Mouse (Mus musculus): ENCODE data around the gene Ccr10.
A peak's percentile ranks its signal among the peaks of the same experiment; 100 is the strongest.

Gene Ccr10

DNA sequence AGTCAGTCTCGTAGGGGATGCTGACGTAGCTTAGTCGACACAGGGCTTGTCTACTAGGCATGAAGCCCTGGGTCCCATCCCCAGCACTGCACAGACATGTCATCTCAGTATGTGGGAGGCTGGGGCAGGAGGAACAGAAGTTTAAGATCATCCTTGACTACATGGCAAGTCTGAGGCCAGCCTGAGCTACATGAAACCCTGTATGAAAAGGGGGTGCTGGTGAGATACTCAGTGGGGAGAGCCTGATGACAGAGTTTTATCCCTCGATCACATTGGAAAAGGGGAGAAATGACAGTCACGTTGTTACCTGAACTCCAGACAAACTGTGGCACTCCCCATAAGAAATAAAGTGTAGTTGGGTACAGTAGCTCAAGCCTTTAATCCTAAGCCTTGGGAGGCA, 12.3 kb upstream of the Ccr10 start:
- peak; percentile 45 for DNase-seq

- DNase-seq, result peak; percentile 76
Measured at GRCm38 (mm10) chr11:101186526-101187247, 11.4 kb upstream of the Ccr10 start.

- DNase-seq, result no peak
Measured at GRCm38 (mm10) chr11:101185441-101185840, 10.2 kb upstream of the Ccr10 start.

DNA sequence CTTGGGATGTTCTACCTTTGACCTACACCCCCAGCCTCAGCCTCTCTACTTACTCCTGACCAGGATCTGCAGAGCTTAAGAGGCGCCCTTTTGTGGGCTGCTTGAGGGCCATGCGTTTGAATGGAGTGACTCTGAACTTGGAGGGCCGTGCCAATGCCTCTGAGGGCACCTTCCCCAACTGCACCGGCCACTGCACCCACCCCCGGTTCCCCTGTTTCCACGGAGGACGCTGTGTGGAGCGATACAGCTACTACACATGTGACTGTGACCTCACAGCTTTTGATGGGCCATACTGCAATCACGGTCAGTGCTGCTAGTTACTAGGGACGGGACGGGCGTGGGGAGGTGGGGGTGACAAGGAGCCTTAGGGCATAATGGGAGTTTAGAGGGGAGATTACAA, 9.7 kb upstream of the Ccr10 start:
- DNase-seq, result no peak

- DNase-seq, result peak; percentile 65
Measured at GRCm38 (mm10) chr11:101182771-101183517, 7.7 kb upstream of the Ccr10 start.

- DNase-seq, result no peak
Measured at GRCm38 (mm10) chr11:101181961-101182360, 6.7 kb upstream of the Ccr10 start.

DNA sequence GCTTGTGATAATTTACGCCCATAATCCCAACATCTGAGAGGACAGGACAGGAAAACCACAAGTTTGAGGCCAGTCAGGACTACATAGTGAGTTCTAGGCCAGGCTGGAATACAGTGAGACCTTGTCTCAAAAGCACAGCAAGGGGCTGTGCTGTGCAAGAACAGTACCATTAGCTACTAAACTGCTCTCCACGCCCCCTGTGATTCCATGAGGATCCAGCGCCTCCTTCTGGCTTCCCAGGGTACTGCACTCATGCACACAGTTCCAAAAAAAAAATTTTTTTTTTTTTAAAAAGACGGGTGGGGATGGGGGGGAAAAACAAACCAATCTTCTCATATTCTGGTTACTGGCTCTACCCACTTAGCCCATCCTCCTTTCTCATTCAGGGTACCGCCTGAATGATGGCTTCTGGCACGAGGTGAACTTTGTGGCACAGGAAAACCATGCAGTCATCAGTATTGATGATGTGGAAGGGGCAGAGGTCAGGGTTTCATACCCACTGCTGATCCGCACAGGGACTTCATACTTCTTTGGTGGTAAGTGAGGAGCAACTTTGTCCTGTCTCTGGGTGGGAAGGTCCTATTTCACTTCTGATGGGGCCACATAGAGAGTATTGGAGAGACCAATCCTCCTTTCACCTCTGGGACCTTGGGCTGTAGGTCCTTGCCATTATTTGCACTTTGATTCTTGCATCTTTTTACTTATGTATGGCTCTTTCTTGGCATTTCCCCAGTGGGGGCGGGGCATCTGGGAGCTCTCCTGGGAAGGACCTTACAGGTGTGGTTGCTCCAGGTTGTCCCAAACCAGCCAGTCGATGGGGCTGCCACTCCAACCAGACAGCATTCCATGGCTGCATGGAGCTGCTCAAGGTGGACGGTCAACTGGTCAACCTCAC, 5.8 kb upstream of the Ccr10 start:
- DNase-seq, result peak; percentile 79

- DNase-seq, result peak; percentile 47
Measured at GRCm38 (mm10) chr11:101180261-101180660, 5.0 kb upstream of the Ccr10 start.

GRCm38 (mm10) chr11:101179306-101179705, 4.1 kb upstream of the Ccr10 start:
- peak; percentile 82 for DNase-seq

GRCm38 (mm10) chr11:101178061-101179058, 3.1 kb upstream of the Ccr10 start:
- DNase-seq, result peak; percentile 75

DNA sequence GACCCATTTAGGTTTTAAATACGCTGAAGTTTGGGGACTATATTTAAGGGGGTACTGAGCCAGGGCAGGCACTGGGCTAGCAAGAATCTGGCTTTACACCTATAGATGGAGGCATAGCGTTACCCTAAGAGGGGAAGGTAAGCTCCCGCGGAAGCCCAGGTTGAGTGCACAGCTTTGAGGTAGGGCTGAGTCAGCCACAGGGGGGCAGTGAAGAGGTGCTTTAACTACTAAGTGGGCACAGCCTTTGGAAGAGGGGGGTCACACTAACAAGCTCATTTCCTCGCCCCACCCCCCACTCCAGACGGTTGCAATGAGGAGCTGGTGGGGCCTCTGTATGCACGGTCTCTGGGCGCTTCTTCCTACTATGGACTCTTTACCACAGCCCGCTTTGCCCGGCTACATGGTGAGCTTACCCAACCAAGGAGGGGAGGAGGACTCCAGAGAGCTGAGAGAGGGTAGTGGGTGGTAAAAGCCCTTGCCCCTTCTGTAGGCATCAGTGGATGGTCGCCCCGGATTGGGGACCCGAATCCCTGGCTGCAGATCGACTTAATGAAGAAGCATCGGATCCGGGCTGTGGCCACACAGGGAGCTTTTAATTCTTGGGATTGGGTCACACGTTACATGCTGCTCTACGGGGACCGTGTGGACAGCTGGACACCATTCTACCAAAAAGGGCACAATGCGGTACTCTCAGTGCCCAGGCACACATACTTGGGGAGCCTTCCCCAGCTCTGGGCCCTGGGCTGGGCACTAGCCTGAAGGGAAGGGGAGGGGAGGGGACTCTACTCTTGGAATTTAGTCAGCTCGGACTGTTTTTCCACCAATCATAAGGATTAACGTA, 1.9 kb upstream of the Ccr10 start:
- peak; percentile 91 for DNase-seq

DNA sequence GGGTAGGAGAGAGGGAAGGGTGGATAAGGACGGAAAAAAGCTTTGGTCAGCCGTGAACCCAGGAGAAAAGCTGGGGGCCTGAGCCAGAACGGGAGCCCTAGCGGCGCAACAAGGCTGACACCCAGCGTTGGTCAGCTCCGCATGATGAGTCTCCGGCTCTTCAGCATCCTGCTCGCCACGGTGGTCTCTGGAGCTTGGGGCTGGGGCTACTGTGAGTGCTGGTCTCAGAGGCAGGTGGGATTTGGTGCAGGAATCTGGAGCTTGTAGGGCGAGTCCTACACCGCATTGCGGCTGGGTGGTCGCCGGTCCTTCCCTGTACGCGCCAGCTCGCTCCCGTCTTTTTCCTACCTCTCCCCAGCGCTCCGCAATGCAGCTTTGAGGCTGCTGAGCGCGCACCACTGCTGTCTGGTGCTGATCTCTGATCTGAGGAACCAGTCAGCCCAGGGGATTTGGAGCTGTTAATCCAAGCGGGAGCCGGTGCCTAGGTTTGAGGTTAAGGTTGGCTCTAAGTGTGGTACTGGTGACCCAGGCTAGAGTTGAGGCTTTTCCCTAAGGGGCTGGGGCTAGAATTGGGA, 961 bp upstream of the Ccr10 start:
- peak; percentile 82 for DNase-seq

DNA sequence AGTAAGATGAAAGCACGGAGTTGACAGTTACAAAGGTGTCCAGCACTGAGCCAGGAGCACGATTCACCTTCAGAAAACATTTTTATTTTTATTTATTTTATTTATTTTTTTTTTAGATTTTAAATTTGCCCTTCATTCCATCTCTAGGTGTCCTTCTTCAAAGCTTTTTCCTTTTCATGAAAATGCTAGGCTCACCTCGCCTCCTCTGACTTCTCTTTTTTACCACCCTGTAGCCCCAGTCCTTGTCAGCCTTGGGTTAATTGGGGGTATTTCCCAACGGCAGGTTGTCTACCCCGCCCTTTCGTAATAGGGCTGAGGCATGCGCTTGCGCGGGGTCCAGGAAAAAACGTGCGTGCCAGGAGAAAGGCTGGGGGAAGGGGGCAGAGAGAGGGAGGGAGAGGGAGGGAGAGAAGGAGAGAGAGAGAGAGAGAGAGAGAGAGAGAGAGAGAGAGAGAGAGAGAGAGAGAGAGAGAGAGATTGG, 433 bp upstream of the Ccr10 start:
- peak; percentile 86 for DNase-seq

DNA sequence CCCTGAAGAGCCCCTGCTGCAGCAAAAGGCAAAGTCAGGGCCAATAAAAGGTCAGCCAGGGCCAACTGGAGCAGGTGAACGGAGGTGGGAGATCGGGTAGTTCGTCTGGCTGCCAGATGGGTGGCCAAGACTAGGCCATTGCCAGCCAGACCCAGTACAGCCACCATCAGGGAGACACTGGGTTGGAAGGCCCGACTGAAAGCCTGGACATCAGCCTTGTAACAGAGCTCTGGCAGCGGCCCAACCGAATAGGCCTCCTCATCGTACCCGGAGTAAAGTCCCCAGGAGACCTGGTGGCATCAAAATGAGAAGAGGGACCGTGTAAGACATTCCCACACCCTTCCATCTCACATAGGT, 876 bp downstream of the Ccr10 start:
- peak; percentile 85 for DNase-seq

DNA sequence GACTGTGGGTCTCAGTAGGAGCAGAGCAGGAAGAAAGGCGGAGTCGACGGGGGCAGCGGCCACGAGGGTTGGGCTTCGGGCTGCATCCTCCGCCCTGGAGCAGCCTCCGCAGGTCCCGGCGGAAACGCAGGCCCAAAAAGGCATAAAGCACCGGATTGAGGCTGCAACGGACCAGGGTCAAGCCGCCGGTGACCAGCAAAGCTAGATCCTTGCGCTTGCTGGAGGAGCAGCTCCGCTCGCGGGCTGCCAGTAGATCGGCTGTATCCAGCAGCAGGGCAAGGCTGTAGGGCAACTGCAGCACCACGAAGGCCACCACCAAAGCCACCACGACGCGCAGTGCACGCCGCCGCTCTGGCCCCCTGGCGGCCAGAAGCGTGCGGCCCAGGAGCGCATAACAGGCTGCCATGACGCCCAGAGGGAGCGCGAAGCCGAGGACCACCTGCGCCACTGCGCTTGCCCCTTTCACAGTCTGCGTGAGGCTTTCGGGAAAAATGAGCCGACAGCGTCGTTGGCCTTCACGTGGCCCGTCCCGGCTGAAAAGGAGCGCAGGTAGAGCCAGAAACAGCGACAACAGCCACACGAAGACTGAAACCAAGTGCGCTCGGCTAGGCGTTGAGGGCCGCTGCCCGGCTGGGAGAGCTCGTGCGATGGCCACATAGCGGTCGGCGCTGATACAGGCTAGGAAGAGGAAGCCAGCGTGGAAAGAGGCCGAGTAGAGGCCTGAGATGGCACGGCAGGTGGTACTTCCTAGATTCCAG, 1.4 kb downstream of the Ccr10 start:
- peak; percentile 80 for DNase-seq

DNA sequence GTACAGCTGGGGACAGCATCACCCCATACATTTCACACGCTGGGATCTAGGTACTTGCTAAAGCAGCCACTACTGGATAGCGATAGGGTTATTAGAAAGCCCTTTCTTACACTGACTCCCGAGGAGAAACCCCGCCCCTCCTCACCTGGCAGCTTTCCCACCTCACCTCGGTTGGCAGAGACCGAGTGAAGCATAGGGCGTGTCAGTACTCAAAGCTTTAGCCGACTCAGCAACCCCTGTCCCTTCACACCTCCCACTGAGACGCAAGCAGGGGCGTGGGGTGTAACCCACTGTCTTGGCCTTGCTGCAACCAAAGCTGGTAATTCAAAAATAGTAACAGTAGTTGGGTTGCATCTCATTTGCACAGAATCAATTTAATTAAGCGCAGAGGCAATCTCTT, 2.1 kb downstream of the Ccr10 start:
- DNase-seq, result peak; percentile 84

DNA sequence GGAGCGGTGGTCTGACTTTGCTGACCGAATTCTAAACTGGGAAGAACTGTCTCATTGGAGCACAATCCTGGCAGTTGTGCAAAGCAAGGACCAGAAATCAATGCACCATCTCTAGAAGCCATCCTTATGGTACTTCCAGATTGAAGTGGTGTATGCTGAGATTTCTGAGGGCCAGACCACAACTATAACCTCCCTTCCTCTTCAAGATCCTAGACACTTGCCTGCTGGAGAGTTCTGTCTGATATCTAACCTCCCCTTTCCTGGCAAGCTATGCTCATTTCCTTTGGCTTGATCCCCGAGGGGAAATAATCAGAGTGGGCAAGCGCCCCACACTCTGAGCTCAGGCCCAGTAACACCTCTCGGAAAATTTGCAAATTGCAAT, 2.8 kb downstream of the Ccr10 start:
- no peak for DNase-seq

DNA sequence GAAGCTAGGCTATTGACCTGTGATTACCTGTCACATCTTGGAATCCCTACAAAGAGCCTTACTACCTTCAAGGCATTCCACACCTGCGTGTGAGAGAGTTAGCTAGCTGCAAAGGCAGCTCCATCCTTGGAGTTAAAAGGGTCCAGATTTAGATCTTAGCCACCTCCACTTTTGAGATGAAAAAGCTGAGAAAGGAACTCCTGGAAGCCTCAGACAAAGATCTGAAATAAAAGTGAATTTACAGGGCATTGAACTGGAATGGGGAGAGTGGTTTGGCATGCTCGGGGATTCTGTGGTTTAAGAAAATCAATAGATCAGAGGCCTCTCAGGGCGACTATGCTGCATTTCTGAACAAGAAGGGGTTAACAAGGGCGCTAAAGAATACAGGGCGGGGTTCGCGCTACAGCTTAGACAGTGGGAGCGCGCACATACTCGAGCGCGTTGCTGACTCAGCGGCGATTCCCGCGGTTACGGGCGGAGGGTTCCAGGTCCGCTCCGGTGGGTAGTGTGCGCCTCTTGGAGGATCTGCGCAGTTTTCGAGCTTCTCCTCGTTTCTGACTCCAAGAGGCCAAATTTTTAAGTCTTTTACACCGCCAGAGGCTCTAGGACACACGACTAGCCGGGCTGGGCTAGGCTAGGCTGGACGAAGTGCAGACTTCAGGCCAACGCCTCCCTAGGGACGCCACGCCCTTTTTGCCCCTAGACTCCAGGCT, 3.4 kb downstream of the Ccr10 start:
- DNase-seq, result peak; percentile 83
